Mouse (Mus musculus) CD4-positive helper T cell, adult 2 months (primary cell): ENCODE measurements at regions not wholly inside any gene's neighbourhood (a gene's known extent, or its start where the extent isn't known, plus 50 kb on each side); places are given as distances from the start of the nearest gene placed in this dataset.

Experiments
- DNase-seq: peaks from one replicate; pipeline ENCODE4 v3.0.0-alpha.2; 2012; ENCODE audit warnings: low read depth, missing footprints, low spot score

DNA sequence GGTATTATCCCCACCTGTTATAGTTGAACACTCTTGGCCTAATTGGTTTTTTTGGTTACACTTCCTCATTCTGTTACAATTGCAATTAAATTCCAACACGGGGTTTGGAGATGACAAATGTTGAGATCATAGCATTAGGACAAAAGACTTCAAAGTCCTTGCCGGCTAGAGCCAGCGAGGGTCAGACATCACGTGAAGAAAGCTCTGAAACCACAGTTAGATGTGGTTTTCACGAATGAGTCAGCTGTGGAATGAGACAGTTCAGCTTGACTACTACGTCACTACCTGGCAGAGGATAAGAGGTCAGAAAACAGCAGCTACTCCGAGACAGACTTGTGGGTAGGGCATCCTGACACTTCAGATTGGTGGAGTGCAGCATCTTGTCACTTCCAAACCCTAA is 55.5 kb upstream of the Trio start:
- peak; percentile 59 for DNase-seq

DNA sequence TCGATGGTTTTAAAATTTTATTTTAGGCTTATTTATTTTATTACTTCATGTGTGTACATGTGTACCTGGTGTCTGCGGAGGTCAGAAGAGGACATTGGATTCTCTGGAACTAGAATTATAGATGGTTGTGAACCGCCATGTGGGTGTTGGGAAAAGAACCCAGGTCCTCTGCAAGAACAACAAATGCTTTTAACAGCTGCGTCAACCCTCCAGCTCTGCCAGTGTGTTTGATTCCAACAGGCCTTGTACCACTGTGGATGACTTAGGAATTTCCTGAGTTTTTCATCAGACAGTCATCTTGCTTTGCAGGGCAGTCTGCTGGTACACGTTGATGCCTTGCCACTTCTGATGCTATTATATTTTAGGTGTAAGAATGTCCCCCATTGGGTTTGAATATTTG is 56.8 kb upstream of the Trio start:
- DNase-seq: no peak

DNA sequence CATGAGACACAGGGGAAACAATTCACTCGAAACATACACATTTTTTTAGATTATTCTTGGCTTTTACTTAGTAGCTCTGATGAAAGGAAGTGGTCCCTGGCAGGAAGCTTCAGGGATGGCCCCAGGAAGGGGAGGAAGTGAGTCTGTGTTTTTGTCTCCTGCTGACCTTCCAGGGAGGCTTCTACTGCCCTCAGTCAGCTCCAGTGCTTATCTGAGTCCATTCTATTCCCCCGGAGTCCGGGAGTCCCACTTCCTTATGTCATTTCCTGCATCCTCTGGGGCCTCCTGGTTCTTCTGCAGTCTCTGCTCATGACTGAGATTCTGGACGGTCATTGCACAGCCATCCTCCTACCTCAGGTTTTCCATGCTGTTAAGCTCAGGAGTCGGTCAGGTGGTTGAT is 80.3 kb upstream of the Trio start:
- no peak for DNase-seq

DNA sequence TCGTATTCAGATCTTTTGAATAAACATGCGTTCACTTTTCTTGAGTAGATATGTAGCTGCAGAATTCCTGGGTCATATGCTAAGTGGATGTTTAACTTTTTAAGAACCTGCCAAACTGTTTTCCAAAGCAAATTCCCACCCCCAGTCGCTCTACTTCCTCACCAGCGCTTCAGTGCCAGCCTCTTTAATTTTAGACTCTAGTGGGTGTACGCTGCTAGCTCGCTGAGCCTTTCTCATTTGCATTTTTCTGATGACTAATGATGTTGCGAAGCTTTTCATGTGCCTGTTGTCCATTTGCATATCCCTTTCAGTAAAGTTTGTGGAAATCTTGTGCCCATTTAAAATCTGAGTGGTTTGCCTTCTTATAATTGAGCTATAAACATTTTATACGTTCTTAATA is 84.3 kb upstream of the Trio start:
- no peak for DNase-seq

DNA sequence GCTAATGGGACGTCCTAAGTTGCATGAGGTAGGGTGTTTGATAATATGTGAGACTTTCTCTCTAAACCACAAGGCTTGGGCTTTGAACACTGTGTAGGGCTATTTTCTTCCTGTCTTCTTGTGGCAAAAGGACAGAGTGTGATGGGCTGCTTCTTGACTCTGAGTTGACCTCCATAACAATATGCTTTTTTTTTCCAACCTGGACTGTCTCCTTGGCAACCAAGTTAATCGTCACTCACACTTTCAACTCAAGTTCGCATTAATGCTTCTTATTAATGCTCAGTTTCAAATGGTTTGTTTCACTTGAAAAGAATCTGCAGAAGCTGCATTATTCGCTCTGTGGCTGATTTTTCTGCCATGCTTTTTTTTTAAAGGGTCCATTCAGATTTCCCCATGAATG is 87.8 kb upstream of the Trio start:
- DNase-seq: no peak

DNA sequence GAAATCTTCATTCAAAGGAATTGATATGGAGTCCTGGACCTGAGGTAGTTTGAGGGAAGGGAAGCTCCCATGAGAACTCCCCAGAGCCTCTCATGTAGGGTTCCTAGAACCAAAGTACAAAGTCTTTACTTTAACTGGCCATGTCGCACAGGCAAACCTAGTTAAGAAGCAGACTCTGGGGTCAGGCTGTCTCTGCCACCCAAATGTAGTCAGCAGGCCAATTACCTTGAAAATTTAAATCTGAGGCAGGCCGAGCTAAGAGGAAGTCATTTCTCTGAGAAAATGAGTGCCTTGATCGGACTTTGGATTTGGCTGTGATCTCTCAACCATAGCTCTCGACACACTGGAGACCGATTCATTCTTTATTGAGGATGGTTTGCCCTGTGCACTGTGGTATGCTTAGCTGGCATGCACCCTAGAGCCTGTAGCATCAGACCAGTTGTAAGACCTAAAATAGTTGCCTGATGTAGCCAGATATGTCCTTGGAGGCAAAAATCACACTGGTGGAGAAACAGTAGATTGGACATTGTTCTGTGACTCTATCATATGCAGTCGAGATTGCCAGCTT is 88.6 kb upstream of the Trio start:
- no peak for DNase-seq

DNA sequence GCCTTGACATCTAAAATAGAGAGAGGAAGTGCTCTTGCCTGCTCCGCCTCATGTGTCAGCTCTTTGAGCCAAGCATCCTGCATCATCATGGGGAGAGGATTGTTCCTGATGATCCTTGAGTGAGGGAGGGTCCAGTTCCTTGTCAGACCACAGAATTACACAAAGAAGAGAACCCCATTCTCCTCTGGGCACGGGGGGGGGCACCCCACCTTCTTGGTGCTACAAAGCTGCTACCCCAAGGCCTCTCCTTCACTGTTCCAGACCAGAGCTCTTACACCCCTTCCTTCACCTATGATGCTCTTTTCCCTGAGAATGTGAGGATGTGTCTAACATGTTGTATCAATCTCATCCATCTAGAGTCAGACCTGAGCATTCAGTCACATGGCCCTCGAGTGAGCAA is 76.7 kb upstream of the Dnah5 start:
- no peak for DNase-seq

DNA sequence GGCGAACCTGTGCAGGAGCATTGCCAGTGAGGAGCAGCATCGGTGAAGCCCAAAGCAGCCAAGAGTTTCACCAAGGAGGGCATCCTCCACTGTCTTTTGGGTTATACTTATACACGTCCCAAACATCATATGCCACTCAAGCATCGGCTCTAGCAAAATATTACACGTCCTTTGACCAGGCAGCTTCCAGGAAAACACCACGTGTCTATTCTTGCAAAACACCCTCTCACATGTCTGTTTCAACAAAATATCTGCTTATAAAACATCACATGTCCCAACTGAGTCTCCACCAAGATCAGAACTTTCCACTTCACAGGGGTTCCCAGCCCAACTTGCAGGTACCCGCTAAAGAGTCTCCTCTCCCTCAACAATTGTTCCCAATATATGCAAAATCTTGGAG is 74.0 kb upstream of the Dnah5 start:
- no peak for DNase-seq

DNA sequence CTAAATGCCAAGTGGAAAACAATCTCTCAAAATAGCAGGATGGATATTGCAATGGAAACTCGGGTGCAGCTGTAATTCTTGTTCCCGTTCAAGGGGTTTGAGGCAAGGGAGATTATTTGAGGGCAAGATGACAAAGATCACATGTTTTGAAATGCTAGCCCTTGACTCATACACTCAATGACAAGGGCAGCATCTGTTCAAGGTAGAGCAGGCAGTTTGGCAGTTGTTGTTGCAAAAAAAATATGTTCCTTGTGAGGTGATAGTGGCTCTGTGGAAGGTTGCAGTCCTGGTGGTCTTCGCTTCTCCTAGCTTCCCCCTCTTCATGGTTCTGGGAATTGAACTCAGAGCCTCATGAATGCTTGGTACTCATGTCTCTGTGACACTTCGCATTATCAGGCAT is 72.0 kb upstream of the Dnah5 start:
- DNase-seq: no peak

DNA sequence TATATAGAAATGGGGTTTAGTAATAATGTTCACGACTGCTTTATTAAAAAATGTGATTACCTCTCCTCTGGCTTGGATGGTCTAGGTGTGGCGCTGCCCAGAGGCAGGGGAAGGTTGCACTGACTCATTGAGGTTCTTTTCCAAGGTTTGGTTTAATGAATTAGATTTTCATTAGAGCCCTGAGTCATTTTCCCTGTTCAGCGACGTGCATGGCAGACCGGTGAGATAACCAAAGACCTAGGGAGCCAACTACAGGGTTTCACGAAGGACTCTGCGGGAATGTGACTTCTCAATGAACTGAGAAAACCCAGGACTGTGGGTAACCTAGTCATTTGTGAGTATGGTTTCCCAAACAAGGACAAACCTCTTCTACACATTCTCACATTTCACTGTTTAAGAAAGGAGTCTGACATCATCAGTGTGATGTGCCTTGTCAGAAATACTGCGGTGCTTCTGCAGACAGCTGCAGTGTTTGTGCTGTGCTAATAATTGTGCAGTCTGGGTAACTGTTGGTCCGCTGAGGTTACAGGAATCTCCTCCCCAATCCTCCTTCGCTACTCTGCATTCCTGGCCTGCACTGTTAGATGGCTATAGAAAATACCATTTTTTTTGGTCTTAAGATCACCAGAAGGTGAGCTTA is 70.3 kb upstream of the Dnah5 start:
- DNase-seq: no peak

DNA sequence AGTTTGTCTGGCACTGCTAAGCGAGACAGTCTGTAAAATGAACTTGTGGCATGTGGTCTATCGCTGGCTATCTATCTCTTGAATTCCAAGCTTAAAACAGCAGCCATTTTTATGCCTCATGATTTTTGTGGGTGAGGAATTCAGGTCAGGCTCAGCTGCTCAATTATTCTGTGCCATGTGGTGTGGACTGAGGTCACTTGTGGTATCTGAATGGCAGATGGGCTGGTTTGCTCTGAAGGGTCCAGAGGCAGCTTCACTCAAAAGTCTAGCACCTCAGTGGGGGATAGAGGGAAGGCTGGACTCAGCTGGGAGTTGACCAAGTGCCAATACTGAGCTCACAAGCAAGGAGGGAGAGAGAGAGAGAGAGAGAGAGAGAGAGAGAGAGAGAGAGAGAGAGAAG is 69.3 kb upstream of the Dnah5 start:
- DNase-seq: no peak

DNA sequence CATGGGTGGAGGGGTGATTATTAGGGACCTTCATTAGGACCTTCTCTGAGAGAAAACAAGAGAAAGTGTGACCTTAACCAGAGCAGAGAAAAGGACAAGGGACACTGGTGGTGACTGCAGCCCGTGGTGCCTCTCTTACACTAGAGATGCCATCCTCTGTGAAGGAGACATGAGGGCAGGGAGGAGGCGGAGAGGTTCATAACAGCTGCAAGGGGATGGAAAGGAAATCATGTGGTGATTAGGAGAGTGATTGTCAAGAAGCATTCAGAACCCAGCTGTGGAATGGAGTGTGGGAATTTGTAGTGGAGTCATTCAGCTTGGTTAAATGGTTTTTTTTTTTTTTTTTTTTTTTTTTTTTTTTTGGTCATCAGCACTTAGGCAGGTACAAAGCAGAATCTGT is 64.7 kb upstream of the Dnah5 start:
- DNase-seq: no peak

DNA sequence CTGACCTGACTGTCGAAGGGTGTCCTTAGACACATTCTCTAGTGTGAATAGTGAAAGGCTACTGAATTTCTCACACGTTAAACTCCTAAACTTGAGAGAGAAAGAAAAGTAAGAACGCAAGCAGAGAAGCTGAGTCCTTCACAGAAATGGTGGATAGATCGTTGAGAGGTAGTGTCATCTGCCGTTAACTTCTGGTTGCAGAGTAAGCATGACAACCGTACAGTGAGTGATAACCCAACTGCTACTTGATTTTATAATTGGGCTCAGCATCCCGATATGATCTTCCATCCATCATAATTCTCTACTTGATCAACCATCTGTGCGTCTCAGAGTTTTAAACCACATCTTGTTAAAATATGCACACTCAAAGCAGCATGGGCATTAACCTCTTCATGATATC is 63.3 kb upstream of the Dnah5 start:
- no peak for DNase-seq

DNA sequence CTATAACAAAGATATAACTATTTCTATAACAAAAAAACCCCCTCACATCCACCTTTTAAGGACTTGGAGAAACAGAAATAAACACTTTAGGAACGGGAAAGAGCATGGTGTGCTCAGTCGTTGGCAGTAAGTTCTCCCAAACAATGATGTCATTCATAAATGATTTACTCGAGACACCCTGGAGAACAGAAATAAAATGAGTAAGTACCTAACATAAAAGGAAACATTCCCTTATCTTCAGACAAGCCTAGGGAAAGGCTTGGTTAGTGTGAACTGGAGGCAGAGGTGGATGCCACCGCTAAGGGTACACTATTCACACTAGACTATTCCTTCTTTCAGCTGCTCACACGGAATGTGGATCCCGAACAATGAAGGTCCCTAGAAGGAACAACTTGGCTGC is 62.2 kb upstream of the Dnah5 start:
- no peak for DNase-seq

DNA sequence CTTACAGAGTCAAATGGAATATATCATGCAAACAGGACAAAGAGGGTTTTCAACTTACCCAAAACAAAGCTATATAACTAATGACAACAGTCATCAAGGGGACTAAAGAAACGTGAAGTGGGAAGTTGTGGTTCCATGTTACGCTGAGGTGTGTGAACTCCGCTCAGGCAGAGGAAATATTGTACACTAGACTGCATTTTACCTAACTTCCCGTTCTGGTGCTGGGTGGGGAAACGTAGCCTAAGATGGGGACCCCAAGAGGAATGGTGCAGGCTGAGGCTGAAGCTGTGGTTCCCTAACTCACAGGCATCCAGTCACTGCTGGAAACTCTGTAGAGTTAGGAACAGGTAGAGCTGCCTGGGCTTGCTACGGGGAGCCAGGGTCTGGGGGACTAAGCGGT is 59.3 kb upstream of the Dnah5 start:
- DNase-seq: no peak

DNA sequence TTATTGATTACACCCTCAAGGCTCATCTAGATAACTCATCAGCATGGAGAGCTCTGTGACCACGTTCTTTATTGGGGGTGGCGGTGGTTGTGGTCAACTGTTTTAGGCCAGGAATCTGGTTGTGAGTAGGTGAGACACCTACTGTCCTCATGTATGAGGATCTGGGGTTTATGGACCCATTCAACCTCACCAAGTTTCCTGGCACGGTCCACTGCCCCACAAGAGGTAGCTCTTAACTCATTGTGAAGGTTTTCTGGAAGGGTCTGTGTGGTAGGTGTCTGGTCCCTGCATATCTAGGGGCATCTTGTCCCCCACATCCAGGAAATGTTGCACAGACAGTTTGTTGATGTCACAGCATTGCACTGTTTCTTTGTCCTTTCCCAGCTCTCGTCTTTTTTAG is 58.7 kb upstream of the Dnah5 start:
- DNase-seq: no peak

DNA sequence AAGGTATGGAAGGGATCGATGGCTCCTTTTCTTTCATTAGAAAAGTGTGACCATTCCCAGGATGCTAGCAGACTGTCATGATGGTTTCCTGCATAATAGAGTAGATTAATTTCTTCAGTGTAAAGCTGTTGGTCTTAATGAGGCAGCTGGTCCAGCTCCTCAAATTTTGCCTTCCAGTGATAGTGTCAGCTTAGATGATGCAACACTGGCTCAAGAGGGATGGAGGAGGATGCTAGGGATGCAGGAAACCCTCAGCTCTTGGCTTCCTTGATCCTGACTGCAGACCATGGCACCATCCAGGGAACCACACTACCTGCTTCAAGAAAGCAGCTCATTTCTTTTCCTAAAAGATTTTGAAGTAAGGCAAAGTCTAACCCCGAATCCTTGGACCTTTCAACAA is 51.9 kb upstream of the Dnah5 start:
- no peak for DNase-seq
